Mouse (Mus musculus): ENCODE measurements at regions not wholly inside any gene's neighbourhood (a gene's known extent, or its start where the extent isn't known, plus 50 kb on each side); places are given as distances from the start of the nearest gene placed in this dataset.

GRCm38 (mm10) chr12:35724132-35724531, 189.3 kb upstream of the Ahr start:
- no peak for DNase-seq (ENCODE audit: low spot score)

GRCm38 (mm10) chr12:35712671-35713070, 177.8 kb upstream of the Ahr start:
- no peak for DNase-seq (ENCODE audit: low spot score)

- no peak for DNase-seq (ENCODE audit: low spot score)
Measured at GRCm38 (mm10) chr12:35711549-35712070, 176.8 kb upstream of the Ahr start.

GRCm38 (mm10) chr12:35710323-35710722, 175.5 kb upstream of the Ahr start:
- no peak for DNase-seq (ENCODE audit: low spot score)

GRCm38 (mm10) chr12:35703479-35703878, 168.6 kb upstream of the Ahr start:
- DNase-seq (ENCODE audit: low spot score), result no peak

- DNase-seq (ENCODE audit: low spot score), result no peak
Measured at GRCm38 (mm10) chr12:35702674-35703073, 167.8 kb upstream of the Ahr start.

GRCm38 (mm10) chr12:35694253-35694652, 159.4 kb upstream of the Ahr start:
- no peak for DNase-seq (ENCODE audit: low spot score)

- DNase-seq (ENCODE audit: low spot score), result no peak
Measured at GRCm38 (mm10) chr12:35690914-35691313, 156.1 kb upstream of the Ahr start.

GRCm38 (mm10) chr12:35686231-35686630, 151.4 kb upstream of the Ahr start:
- no peak for DNase-seq (ENCODE audit: low spot score)

- DNase-seq (ENCODE audit: low spot score), result no peak
Measured at GRCm38 (mm10) chr12:35685189-35685588, 150.4 kb upstream of the Ahr start.

GRCm38 (mm10) chr12:35681864-35682449, 147.1 kb upstream of the Ahr start:
- DNase-seq (ENCODE audit: low spot score), result no peak

- DNase-seq (ENCODE audit: low spot score), result no peak
Measured at GRCm38 (mm10) chr12:35679903-35680302, 145.1 kb upstream of the Ahr start.

GRCm38 (mm10) chr12:35679025-35679424, 144.2 kb upstream of the Ahr start:
- no peak for DNase-seq (ENCODE audit: low spot score)

GRCm38 (mm10) chr12:35674487-35674886, 139.6 kb upstream of the Ahr start:
- DNase-seq (ENCODE audit: low spot score), result peak; percentile 24

- no peak for DNase-seq (ENCODE audit: low spot score)
Measured at GRCm38 (mm10) chr12:35670980-35671379, 136.1 kb upstream of the Ahr start.

GRCm38 (mm10) chr12:35668716-35669115, 133.9 kb upstream of the Ahr start:
- DNase-seq (ENCODE audit: low spot score), result no peak

- DNase-seq (ENCODE audit: low spot score), result peak; percentile 30
Measured at GRCm38 (mm10) chr12:35667705-35668104, 132.9 kb upstream of the Ahr start.

GRCm38 (mm10) chr12:35667218-35667617, 132.4 kb upstream of the Ahr start:
- peak; percentile 4 for DNase-seq (ENCODE audit: low spot score)

GRCm38 (mm10) chr12:35666062-35666461, 131.2 kb upstream of the Ahr start:
- DNase-seq (ENCODE audit: low spot score), result no peak

- no peak for DNase-seq (ENCODE audit: low spot score)
Measured at GRCm38 (mm10) chr12:35663062-35663461, 128.2 kb upstream of the Ahr start.

- DNase-seq (ENCODE audit: low spot score), result no peak
Measured at GRCm38 (mm10) chr12:35656563-35656962, 121.7 kb upstream of the Ahr start.

- no peak for DNase-seq (ENCODE audit: low spot score)
Measured at GRCm38 (mm10) chr12:35649772-35650171, 114.9 kb upstream of the Ahr start.

GRCm38 (mm10) chr12:35642473-35642872, 107.6 kb upstream of the Ahr start:
- no peak for DNase-seq (ENCODE audit: low spot score)

GRCm38 (mm10) chr12:35641741-35642140, 106.9 kb upstream of the Ahr start:
- no peak for DNase-seq (ENCODE audit: low spot score)

All from yolk sac, embryonic 10.5 days (tissue).